Mouse (Mus musculus) kidney, adult 2 months (tissue): ENCODE measurements at regions not wholly inside any gene's neighbourhood (a gene's known extent, or its start where the extent isn't known, plus 50 kb on each side); places are given as distances from the start of the nearest gene placed in this dataset.

Experiments used
- CTCF ChIP-seq: fragments of 200-500 bp; conservative IDR thresholded peaks from 2 replicates; pipeline ENCODE4 v1.5.1; 2011; ENCODE audit warnings: low read depth, mild to moderate bottlenecking, control low read depth, low read length, moderate library complexity, mixed read lengths; ENCODE audit not compliant: insufficient read depth, insufficient read length
- POLR2A ChIP-seq: fragments of 200-500 bp; IDR thresholded peaks from one replicate; pipeline ENCODE4 v1.6.1; 2011; ENCODE audit warnings: low read depth, low read length, control low read depth

GRCm38 (mm10) chr5:142281997-142282396 lies 119.3 kb upstream of the Foxk1 start:
- TF ChIP-seq CTCF (no peak), POLR2A (no peak)
